Mouse (Mus musculus): Measurements from ENCODE around the gene Fgf10.

- TF ChIP-seq USF1 (IDR thresholded peaks at IDR 0.05; ENCODE audit: low read depth) (no peak), POLR2AphosphoS2 (IDR thresholded peaks at IDR 0.05; ENCODE audit: insufficient read length, low read depth) (no peak), POLR2A (IDR thresholded peaks at IDR 0.05; ENCODE audit: insufficient read length, low read depth) (no peak), TCF12 (IDR thresholded peaks at IDR 0.05; ENCODE audit: insufficient read depth, poor library complexity, severe bottlenecking) (no peak)
Measured at GRCm38 (mm10) chr13:118739854-118740411, 70.3 kb downstream of the Fgf10 start.
